Mouse (Mus musculus) ES-E14 (cell line): ENCODE measurements around the gene Gp9. TPM values are rescaled to one million over a fixed set of nuclear protein-coding genes. Genes with fewer than 3 reads are reported as not detected.

Experiments
- DNase-seq: peaks from one replicate; pipeline ENCODE4 v3.0.0-alpha.2; 2013; ENCODE audit warnings: low read depth, low spot score
- H3K27ac ChIP-seq: 2 replicates; pipeline ENCODE4 v1.5.1; 2012; ENCODE audit warnings: low read depth, mild to moderate bottlenecking, low read length, moderate library complexity, mixed read lengths; ENCODE audit not compliant: poor library complexity, insufficient read depth, severe bottlenecking
- H3K36me3 ChIP-seq: 2 replicates; pipeline ENCODE4 v1.6.1; 2012; ENCODE audit warnings: mild to moderate bottlenecking, low read length, moderate library complexity, mixed read lengths; ENCODE audit not compliant: control insufficient read depth, poor library complexity, insufficient read depth, severe bottlenecking
- H3K4me1 ChIP-seq, 2 experiments: fragments of 150-350 bp in 1 of 2; sonication (generic) in 1 of 2; 2 replicates each; pipeline ENCODE4 v1.6.1; 2012; ENCODE audit warnings: low read length in 2 of 2, mild to moderate bottlenecking in 1 of 2, mixed read lengths in 1 of 2; ENCODE audit not compliant: control insufficient read depth in 2 of 2, insufficient read depth in 2 of 2, poor library complexity in 1 of 2
- H3K4me3 ChIP-seq, 2 experiments: fragments of 150-350 bp in 1 of 2; sonication (generic) in 1 of 2; 2 replicates each; pipeline ENCODE4 v1.5.1; 2012; ENCODE audit warnings: low read length in 2 of 2, low read depth in 1 of 2, mild to moderate bottlenecking in 1 of 2, mixed read lengths in 1 of 2; ENCODE audit not compliant: insufficient read depth in 1 of 2, poor library complexity in 1 of 2, severe bottlenecking in 1 of 2
- H3K9ac ChIP-seq: 2 replicates; pipeline ENCODE4 v1.6.1; 2012; ENCODE audit warnings: low read depth, mild to moderate bottlenecking, low read length, mixed read lengths; ENCODE audit not compliant: poor library complexity, insufficient read depth, severe bottlenecking
- H3K9me3 ChIP-seq: fragments of 150-350 bp; sonication (generic); 2 replicates; pipeline ENCODE4 v1.6.1; 2012; ENCODE audit warnings: low read depth, mild to moderate bottlenecking, low read length; ENCODE audit not compliant: control insufficient read depth, insufficient read depth
- CHD2 ChIP-seq: IDR thresholded peaks from 2 replicates; pipeline ENCODE4 v1.6.1; 2014; ENCODE audit warnings: mild to moderate bottlenecking, low read depth, low read length, inconsistent platforms
- HCFC1 ChIP-seq: IDR thresholded peaks from 2 replicates; pipeline ENCODE4 v1.6.1; 2012; ENCODE audit warnings: low read length, inconsistent platforms, borderline replicate concordance; ENCODE audit not compliant: insufficient read depth
- MAFK ChIP-seq: IDR thresholded peaks from 2 replicates; pipeline ENCODE4 v1.6.1; 2014; ENCODE audit warnings: mild to moderate bottlenecking, low read depth, low read length, inconsistent platforms; ENCODE audit not compliant: insufficient read depth
- ZC3H11A ChIP-seq: IDR thresholded peaks from 2 replicates; pipeline ENCODE4 v1.6.1; 2012; ENCODE audit warnings: low read depth, mild to moderate bottlenecking, inconsistent platforms, low read length, borderline replicate concordance
- ZNF384 ChIP-seq: IDR thresholded peaks from 2 replicates; pipeline ENCODE4 v1.6.1; 2012; ENCODE audit warnings: low read depth, low read length, inconsistent platforms
- in situ Hi-C, 2 experiments: fragments of 600-800 bp; cut with MboI; formaldehyde crosslinking; loops; one replicate each; pipeline ENCODE4 v1.15.1; 2025; ENCODE audit warnings: low sequenced_read_pairs in 2 of 2, inconsistent platforms in 1 of 2; ENCODE audit not compliant: unreplicated experiment in 2 of 2
- total RNA-seq: library from RNA; depleted of rRNA; stranded (reverse); fragments of 300-350 nt; gene quantifications from 2 replicates; pipeline ENCODE4 v1.2.3, GENCODE M21; 2012

The Gp9 gene
- total RNA-seq, 1 experiment = not detected

DNA sequence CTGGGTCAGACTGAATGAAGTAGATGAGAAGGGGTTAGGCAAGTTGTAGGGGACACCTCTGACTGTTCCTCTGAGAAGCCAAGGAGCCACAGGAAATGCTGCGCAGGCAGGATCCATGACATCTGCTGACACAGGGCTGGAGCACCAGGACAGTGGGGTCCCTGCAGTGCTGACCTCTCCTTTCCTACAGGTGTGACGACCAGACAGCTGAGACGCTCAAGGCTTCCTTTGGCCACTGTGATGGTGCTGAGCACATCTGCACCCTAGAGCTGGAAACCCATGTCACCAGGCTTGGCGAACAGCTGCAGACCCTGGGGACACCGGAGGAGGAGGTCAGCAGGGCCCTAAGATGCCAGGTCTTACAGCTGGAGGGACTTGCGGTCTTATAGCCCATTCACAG, 26.3 kb upstream of the Gp9 start:
- no peak overlapping the region for H3K9ac ChIP-seq
- TF ChIP-seq HCFC1 (no peak), MAFK (no peak), ZC3H11A (no peak), ZNF384 (no peak), CHD2 (no peak)
- H3K9me3 ChIP-seq = no peaks in the 10 kb centered on the region
- no peak overlapping the region for H3K27ac ChIP-seq
- H3K36me3 ChIP-seq = no peaks in the 10 kb centered on the region
- H3K4me3 ChIP-seq = no peak overlapping the region
- no peak for DNase-seq
- in situ Hi-C loops = no loop called here
- no peaks in the 10 kb centered on the region for H3K4me1 ChIP-seq

DNA sequence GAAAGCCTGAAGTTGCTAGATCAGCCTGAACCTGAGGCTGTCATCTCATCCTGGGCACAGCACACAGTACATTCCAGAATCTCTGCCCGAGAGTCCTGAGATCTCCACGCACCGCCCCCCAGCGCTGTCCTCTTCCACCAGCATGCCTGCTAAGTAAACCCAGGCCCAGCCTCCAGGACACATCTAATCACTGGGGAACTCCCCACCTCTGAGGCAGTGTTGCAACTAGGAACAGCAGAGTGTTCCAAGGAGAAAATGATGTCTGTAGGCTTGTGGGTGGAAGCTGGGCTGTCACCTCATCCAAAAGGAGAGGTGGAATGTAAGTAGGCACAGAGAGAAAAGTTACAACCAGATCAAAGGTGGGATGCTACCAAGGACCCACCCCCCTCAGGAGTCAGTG, 22.7 kb upstream of the Gp9 start:
- in situ Hi-C loops = no loop called here
- Histone ChIP-seq H3K4me1 (no peaks in the 10 kb centered on the region), H3K36me3 (no peaks in the 10 kb centered on the region), H3K27ac (no peak overlapping the region), H3K9me3 (no peaks in the 10 kb centered on the region), H3K9ac (no peak overlapping the region), H3K4me3 (no peak overlapping the region)
- no peak for TF ChIP-seq HCFC1
- no peak for TF ChIP-seq ZC3H11A
- no peak for TF ChIP-seq MAFK
- TF ChIP-seq CHD2 = no peak
- TF ChIP-seq ZNF384 = no peak
- no peak for DNase-seq

DNA sequence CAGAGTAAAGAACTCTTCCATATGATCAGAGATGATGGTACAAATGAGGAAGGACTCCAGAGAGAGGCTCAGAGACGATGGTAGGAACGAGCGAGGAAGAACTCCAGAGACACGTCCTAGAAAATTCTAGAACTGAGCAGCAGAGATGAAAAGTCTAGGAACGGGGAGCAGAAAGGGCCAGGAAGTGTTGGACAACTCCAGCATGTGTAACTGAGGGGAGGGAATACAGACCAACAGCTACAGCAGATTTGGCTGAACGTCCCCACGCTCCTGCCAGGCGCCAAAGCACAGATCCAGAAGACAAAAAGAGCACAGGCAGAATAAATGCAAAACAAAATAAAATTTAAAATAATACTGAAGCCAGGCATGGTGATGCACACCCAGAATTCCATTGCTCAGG, 21.0 kb upstream of the Gp9 start:
- Histone ChIP-seq H3K9ac (no peak overlapping the region), H3K27ac (no peak overlapping the region), H3K9me3 (no peaks in the 10 kb centered on the region), H3K4me3 (no peak overlapping the region), H3K36me3 (no peaks in the 10 kb centered on the region), H3K4me1 (no peaks in the 10 kb centered on the region)
- TF ChIP-seq CHD2 = no peak
- TF ChIP-seq ZNF384 = no peak
- no peak for TF ChIP-seq ZC3H11A
- TF ChIP-seq HCFC1 = no peak
- no peak for TF ChIP-seq MAFK
- no peak for DNase-seq
- in situ Hi-C loops = no loop called here

DNA sequence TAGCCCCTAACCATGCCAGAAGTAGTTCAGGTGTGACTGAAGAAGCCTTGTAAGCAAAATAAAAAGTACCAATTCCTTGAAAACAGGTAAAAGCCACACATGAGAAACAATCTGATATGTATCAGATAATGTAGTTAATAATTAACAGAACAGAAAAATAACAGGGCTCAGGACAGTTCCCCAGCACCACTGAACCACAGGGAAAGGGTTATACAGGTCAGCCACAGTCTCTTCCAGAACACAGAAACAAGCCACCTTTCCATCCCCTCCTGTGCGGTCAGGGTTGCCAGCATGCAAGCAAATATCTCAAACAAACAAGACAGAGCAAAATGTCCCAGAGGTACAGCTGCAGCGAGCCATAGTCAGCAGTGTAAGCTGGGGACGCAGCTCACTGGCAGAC, 18.5 kb upstream of the Gp9 start:
- H3K9ac ChIP-seq = no peak overlapping the region
- H3K4me3 ChIP-seq = no peak overlapping the region
- H3K27ac ChIP-seq = no peak overlapping the region
- no peaks in the 10 kb centered on the region for H3K4me1 ChIP-seq
- no peaks in the 10 kb centered on the region for H3K9me3 ChIP-seq
- no peak for TF ChIP-seq ZNF384
- TF ChIP-seq ZC3H11A = no peak
- TF ChIP-seq HCFC1 = no peak
- TF ChIP-seq MAFK = no peak
- TF ChIP-seq CHD2 = no peak
- no peaks in the 10 kb centered on the region for H3K36me3 ChIP-seq
- in situ Hi-C loops = no loop called here
- DNase-seq = no peak

DNA sequence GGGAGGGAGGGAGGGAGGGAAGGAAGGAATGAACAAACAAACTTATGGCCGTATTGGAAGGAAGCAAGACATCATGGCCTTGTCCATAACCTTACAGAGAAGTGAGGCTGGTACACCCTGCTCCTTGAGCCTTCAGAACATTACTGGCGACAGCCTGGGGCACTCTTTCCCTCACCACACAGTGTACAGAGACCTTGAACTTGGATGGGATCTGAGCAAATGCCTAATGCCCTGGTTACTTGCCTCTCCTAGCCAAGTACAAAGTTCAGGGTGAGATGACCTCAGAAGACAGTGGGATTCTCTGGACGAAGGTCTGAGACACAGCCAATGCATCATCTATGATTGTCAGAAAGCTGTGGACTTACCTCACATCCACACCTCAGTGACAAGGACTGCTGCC, 18.0 kb upstream of the Gp9 start:
- Histone ChIP-seq H3K9ac (no peak overlapping the region), H3K4me3 (no peak overlapping the region), H3K4me1 (no peaks in the 10 kb centered on the region), H3K9me3 (no peaks in the 10 kb centered on the region), H3K36me3 (no peaks in the 10 kb centered on the region), H3K27ac (no peak overlapping the region)
- no peak for DNase-seq
- in situ Hi-C loops = no loop called here
- no peak for TF ChIP-seq ZC3H11A
- no peak for TF ChIP-seq CHD2
- TF ChIP-seq ZNF384 = no peak
- TF ChIP-seq HCFC1 = no peak
- TF ChIP-seq MAFK = no peak
